Mouse (Mus musculus) cerebellum, adult 2 months (tissue): ENCODE measurements around the gene Ubp1.

Source experiments
- CTCF ChIP-seq: fragments of 200-500 bp; IDR thresholded peaks from 2 replicates; pipeline ENCODE4 v1.5.1; 2011; ENCODE audit warnings: low read depth, mild to moderate bottlenecking, control low read depth, low read length, moderate library complexity, borderline replicate concordance; ENCODE audit not compliant: insufficient read depth
- POLR2A ChIP-seq: fragments of 200-500 bp; IDR thresholded peaks from 2 replicates; pipeline ENCODE4 v1.6.1; 2011; ENCODE audit warnings: low read length, control low read depth, borderline replicate concordance; ENCODE audit not compliant: insufficient read depth

DNA sequence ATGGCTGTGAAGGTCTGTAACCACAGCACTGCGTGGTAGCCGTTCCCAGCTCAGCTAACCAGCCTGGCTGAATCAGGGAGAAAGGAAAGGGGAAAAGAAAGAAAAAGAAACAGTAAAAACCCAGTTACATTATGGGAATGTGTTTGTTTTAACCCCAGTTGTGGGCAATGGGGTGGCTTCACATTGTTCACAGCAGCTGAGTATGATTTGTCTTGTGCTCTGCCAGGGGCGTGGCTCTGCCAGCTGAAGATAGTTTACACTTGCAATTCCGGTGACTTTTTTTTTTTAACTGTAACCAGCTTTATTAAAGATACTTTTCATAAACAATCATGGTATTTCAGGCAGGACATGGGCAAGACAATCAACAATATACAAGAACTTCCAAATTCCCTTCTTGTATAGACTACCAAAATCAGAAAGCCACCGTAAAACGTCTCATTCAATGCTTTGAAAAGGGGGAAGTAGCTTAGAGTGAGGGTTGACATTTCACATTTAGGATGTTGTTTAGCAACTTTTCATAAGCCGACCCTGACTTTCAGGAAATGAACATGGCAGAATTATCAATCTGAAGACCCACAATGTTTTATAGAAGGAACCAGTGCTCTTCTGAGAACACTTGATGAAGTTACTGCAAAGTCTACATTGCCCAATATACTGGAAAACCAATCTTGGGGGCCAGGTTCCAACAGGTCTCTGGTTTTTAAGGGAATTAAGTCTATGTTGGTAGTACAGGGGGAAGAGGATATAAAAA is 88.5 kb downstream of the Ubp1 start:
- no peak for TF ChIP-seq CTCF
- no peak for TF ChIP-seq POLR2A
